Mouse (Mus musculus) spleen, adult 2 months (tissue): ENCODE results near the gene Tmc4. TPM values are rescaled to one million over a fixed set of nuclear protein-coding genes. Genes with fewer than 3 reads are reported as not detected.

ENCODE experiments used
- DNase-seq, 2 experiments: peaks; one replicate each; pipeline versions ENCODE4 v3.0.0 to v3.0.0-alpha.2; 2012 to 2021; ENCODE audit warnings: low spot score in 2 of 2, low read depth in 1 of 2
- H3K27ac ChIP-seq: fragments of 200-500 bp; 2 replicates; pipeline ENCODE4 v1.5.1; 2012; ENCODE audit warnings: low read length, inconsistent platforms; ENCODE audit not compliant: insufficient read depth
- H3K27me3 ChIP-seq: fragments of 200-500 bp; 2 replicates; pipeline ENCODE4 v1.6.1; 2012; ENCODE audit warnings: mild to moderate bottlenecking, moderate library complexity, low read length, inconsistent platforms; ENCODE audit not compliant: control insufficient read depth, insufficient read depth
- H3K36me3 ChIP-seq: fragments of 200-500 bp; 2 replicates; pipeline ENCODE4 v1.6.1; 2012; ENCODE audit warnings: mild to moderate bottlenecking, low read length, inconsistent platforms; ENCODE audit not compliant: control insufficient read depth, insufficient read depth
- H3K4me1 ChIP-seq: fragments of 200-500 bp; 2 replicates; pipeline ENCODE4 v1.6.1; 2011; ENCODE audit warnings: inconsistent platforms; ENCODE audit not compliant: control insufficient read depth, insufficient read depth, insufficient read length
- H3K4me3 ChIP-seq: fragments of 200-500 bp; 2 replicates; pipeline ENCODE4 v1.5.1; 2011; ENCODE audit warnings: mild to moderate bottlenecking, inconsistent platforms; ENCODE audit not compliant: insufficient read depth, insufficient read length; ENCODE audit errors: extremely low read depth
- CTCF ChIP-seq: fragments of 200-500 bp; IDR thresholded peaks from 2 replicates; pipeline ENCODE4 v1.5.1; 2011; ENCODE audit warnings: mild to moderate bottlenecking, inconsistent platforms; ENCODE audit not compliant: insufficient read depth, insufficient read length, insufficient replicate concordance; ENCODE audit errors: extremely low read depth
- POLR2A ChIP-seq: fragments of 200-500 bp; IDR thresholded peaks from 2 replicates; pipeline ENCODE4 v1.6.1; 2011; ENCODE audit warnings: low read depth, low read length, inconsistent platforms
- whole genome bisulfite sequencing: fragments of 180-500 bp; shearing (Covaris S2); methylation state at CpG from one replicate; pipeline ENCODE4 v1.1.7; 2018; 5-methylcytosine and 5-hydroxymethylcytosine counted together
- polyA plus RNA-seq: library from polyadenylated mRNA; depleted of rRNA; stranded (reverse); fragments of >200 nt; gene quantifications from 2 replicates; pipeline ENCODE4 v1.2.3, GENCODE M21; 2012

The Tmc4 gene
- polyA plus RNA-seq, 1 experiment, result 7.6 TPM

GRCm38 (mm10) chr7:3644348-3644671, 33.0 kb downstream of the Tmc4 start:
- Histone ChIP-seq H3K4me3 (peak overlapping the region; percentile 34; the same call in 1 of the 2 replicates), H3K4me1 (peaks cover 12% of the 10 kb centered on the region; the same call in 1 of the 2 replicates), H3K27ac (peak overlapping the region; percentile 53), H3K27me3 (no peaks in the 10 kb centered on the region), H3K36me3 (peaks cover 11% of the 10 kb centered on the region)
- TF ChIP-seq POLR2A, result no peak
- TF ChIP-seq CTCF, result no peak
- DNase-seq, result peak in 1 of 2 experiments; percentile 91
- WGBS, result 1% methylated on average over 11 of the region's 11 CpGs

DNA sequence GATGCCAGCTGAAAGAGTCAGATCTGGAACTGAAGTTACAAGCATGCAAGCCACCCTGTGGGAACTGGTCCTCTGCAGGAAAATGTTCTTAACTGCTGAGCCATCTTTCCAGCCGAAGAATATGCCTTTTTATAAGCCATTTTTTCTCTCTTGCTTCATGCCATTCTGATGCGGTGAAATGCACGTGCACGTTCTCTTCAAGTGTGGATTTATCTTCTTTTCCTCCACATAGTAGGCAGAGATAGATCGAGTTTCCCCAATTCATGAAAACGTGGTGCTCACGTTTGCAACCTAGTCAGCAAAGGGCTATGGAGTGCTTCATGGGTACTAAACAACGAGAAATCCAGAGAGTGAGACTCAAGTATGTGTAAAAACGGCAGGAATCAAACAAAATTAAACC, 33.5 kb downstream of the Tmc4 start:
- WGBS, result 9% methylated on average over 9 of the region's 9 CpGs
- Histone ChIP-seq H3K36me3 (peaks cover 12% of the 10 kb centered on the region), H3K27ac (no peak overlapping the region), H3K4me3 (no peak overlapping the region), H3K27me3 (no peaks in the 10 kb centered on the region), H3K4me1 (peaks cover 12% of the 10 kb centered on the region; the same call in 1 of the 2 replicates)
- no peak for DNase-seq
- no peak for TF ChIP-seq CTCF
- no peak for TF ChIP-seq POLR2A

DNA sequence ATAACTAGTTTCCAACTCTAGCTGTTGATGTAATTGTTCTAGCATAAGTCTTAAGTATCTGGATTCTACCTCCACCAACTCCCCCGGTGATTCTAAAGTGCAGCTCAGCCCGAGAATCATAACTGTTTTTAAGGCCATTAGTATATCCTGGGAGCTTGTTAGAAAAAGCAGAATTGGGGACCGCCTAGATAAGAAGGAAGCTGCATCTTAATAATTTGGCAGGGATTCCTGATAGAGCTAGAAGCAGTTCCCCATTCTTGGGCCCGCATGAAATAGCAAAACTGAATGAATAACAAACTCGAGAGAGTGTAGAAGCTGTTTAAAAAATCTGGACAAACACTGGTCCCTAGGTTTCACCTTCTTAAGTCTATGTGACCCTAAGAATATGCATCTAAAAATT, 33.9 kb downstream of the Tmc4 start:
- Histone ChIP-seq H3K4me1 (peaks cover 12% of the 10 kb centered on the region; the same call in 1 of the 2 replicates), H3K36me3 (peaks cover 17% of the 10 kb centered on the region), H3K27me3 (no peaks in the 10 kb centered on the region), H3K4me3 (no peak overlapping the region), H3K27ac (no peak overlapping the region)
- TF ChIP-seq CTCF, result no peak
- no peak for TF ChIP-seq POLR2A
- WGBS, result 21% methylated on average over 5 of the region's 5 CpGs
- no peak for DNase-seq

- no peak for DNase-seq
- peaks cover 7% of the 10 kb centered on the region for H3K36me3 ChIP-seq
Measured at GRCm38 (mm10) chr7:3630478-3630815, 46.9 kb downstream of the Tmc4 start.

DNA sequence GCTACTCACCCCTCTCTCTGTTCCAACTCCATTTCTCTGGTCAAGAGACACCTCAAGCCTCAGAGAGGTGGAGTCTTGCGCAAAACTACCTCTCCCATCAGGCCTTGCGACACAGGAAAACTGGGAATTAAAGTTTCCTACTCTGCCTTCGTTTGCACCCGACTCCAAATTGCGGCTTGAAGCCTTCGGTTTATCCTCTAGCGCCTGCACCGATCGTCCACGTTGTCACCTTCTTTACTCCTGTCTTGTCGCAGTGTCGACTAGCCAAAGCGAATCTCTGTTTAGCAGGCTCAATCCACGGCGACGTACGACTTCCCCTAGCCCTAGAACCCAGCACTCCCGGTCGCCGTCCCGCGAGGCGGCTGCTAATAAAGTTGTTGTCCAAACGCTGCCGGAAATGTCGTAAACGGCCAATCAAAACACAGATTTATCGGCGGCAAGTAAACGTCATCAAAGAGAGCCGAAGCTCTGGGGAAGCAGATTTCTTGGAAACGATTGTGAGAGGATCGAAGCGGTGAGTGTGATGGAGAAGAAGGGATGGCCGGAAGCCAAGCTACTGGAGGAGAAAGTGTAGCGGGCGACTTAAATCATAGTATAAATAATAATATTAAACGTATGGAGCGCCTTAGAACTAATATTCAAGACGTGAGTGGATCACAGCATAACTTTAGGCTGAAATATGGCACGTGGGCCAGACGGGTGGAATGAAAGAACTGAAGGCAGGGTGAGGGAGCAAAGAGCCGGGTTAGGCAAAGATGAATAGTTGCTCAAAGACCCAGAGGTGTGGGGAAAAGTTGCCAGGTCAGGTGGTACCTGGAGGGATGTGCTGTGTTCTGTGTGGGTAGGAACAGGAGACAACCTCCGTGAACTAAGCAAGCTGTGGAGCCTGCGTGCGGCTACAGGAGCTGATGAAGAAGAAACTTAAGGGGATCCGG, 47.5 kb downstream of the Tmc4 start, which contains the start of the genes Tfpt and Prpf31:
Tfpt (minus strand) TSS at position 387 of the 935 bp plus-strand sequence.
Prpf31 (plus strand) TSS at position 443 of the 935 bp plus-strand sequence.
- H3K36me3 ChIP-seq, result peaks cover 3% of the 10 kb centered on the region
- peak within 1 kb of the TSS; percentile 64 for H3K4me3 ChIP-seq
- no peaks in the 10 kb centered on the region for H3K27me3 ChIP-seq
- WGBS, result under 1% methylated on average over 47 of the region's 47 CpGs
- peaks cover 13% of the 10 kb centered on the region; the same call in 1 of the 2 replicates for H3K4me1 ChIP-seq
- H3K27ac ChIP-seq, result peak within 1 kb of the TSS; percentile 85
- peak; percentile 89 for DNase-seq
- TF ChIP-seq CTCF (no peak), POLR2A (peak; percentile 2; the same call in 1 of the 2 replicates)

More at GRCm38 (mm10) chr7:3630478-3630815, 46.9 kb downstream of the Tmc4 start:
- Histone ChIP-seq H3K4me3 (peak overlapping the region; percentile 64; the same call in 1 of the 2 replicates), H3K27me3 (no peaks in the 10 kb centered on the region), H3K4me1 (peaks cover 13% of the 10 kb centered on the region; the same call in 1 of the 2 replicates), H3K27ac (no peak overlapping the region)
- TF ChIP-seq POLR2A (no peak), CTCF (no peak)
- 47% methylated on average over 3 of the region's 3 CpGs for WGBS

DNA sequence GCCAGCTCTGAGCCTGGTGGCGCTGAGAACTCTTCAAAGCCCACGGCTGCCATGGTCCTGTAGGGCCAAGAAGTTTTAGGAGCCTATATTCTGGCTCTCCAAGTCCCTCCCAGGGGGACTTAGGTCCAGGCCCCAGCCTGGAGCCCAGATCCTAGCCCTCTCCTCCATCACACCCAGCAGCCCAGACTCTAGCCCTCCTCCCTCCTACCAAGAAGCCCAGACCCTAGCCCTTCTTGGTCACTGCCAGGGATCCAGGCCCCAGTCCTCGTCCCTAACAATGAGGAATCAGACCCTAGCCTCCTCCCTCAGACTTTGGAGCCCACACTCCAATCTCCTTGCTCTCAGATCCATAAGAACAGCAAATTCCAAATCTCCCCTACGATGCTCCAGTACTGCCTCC, 48.3 kb downstream of the Tmc4 start:
- peak overlapping the region; percentile 64 for H3K4me3 ChIP-seq
- H3K27me3 ChIP-seq, result no peaks in the 10 kb centered on the region
- no peak for DNase-seq
- TF ChIP-seq CTCF, result no peak
- TF ChIP-seq POLR2A, result no peak
- peaks cover 13% of the 10 kb centered on the region; the same call in 1 of the 2 replicates for H3K4me1 ChIP-seq
- no peak overlapping the region for H3K27ac ChIP-seq
- H3K36me3 ChIP-seq, result peaks cover 6% of the 10 kb centered on the region; the same call in 1 of the 2 replicates
- WGBS, result 35% methylated on average over 4 of the region's 4 CpGs
